Mouse (Mus musculus) megakaryocyte, embryonic 14.5 days (primary cell): ENCODE results near the gene Chil1.

Experiments used
- FLI1 ChIP-seq: IDR thresholded peaks from 2 replicates; pipeline ENCODE4 v1.6.1; 2012; ENCODE audit warnings: low read length, inconsistent platforms, mixed read lengths
- GATA1 ChIP-seq: IDR thresholded peaks from 3 replicates; pipeline ENCODE4 v1.6.1; 2012; ENCODE audit warnings: mixed read lengths, low read length, inconsistent platforms, borderline replicate concordance

DNA sequence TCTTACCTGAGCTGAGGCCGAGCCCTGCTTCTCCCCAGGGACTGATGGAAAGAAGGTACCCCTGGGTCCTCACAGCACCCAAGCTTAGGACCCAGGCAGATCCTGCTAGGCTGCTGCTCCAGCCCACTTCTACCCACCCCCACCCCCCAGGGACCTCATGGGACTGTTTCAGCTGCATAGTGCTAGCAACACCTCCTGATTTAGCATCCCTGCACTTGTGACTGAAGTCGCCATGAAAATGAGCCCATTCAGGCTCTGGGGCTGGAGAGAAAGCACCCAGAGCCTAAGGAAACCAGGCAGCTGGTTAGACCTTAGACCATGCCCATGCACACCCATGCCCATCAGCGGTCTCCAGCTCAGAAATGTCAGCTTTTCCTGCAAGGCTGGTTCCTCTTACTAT, 36.0 kb downstream of the Chil1 start:
- TF ChIP-seq FLI1 (no peak), GATA1 (no peak)
